Mouse (Mus musculus): Measurements from ENCODE around the gene Trpv2.

Gene Trpv2

DNA sequence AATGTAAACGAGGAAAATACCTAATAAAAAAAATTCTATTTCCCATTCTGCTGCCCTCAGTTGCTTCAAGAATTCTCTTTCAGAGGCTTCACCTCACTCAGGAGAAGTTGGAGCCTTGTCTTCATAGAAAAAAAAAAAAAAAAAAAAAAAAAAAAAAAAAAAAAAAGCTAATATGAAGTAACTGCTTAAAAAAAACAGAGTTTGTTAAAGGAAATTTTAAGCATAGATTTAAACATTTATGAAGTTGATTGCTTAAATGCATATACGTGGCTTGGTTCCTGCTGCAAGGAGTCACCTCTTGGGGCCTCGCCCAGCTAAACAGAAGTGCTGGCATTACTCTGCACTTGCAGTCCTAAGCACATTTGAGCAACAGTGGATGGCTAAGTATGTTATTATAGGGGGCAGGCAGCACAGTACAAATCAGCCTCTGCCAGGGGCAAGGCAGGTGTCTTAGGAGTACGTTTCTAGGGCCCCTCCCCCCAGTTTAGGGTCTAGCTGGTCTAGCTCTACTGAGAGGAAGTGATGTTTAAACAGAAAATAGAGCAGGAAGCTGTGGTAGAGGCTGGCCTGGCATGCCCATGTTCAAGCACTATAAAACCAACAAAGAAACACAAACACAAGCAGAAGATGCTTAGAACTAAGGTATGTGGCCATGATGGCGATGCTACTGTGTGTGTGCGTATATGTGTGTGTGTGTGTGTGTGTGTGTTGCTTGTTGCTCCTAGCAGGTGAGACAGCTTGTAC lies at the start of gene Trpv2:
Gene Trpv2, plus strand, starts transcription at position 528 of the 744 bp plus-strand sequence.
- no peak for DNase-seq (ENCODE audit: low spot score)

GRCm38 (mm10) chr11:62537089-62537488 lies 37.2 kb upstream of the Trpv2 start:
- no peak for DNase-seq (ENCODE audit: low spot score)

DNA sequence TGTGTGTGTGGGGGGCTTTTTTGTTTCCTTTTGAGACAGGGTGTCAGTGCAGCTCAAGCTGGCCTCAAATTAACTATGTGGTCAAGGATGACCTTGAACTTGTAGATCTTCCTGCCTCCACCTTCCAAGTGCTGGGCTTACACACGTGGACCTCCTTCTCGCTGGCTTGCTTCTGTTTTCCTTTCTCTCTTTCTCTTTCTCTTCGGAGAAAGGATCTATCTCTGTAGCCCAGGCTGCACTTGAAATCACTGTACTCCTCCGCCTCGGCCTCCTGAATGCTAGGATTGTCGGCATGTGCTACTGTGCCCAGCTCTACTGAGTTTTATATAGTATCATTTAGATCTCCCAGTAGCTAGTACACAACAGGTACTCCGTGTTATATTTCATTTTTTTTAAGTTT lies 36.7 kb upstream of the Trpv2 start:
- DNase-seq (ENCODE audit: low spot score), result no peak

DNA sequence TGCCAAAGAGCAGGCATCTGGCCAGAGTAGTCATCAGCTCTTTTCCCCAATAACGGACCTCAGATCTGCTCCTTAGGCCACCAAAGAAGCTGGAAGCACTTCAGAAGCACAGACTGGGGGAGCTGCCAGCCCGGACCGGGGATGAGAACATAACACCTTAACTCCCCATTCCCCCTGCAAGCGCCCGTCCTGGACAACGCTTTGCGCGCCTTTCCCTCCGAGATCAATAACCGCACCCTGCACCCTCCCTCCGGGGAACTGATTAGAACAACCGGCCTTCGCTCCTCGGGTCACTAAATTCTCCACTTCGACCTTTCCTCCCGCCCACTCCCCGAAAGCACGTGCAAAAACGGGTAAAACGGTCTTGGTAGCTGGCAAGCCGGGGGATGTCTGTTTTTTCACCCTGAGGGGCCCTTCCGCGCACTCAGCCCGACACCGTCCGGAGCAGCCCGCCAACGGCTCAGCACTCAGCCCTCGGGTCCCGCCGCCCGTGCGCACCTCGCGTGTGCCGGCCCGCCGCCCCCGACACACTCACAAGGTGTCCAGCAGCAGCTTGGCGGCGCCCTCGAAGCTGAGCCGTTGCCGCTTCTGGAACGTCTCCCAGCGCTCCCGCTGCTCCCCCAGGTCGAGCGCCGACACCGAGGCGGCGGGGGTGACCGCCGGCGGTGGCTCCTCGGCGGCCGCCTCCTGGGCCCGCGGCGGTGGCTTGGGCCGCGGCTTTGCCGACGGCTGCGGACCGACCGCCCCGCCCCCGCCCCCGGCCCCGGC lies 35.8 kb upstream of the Trpv2 start:
- peak; percentile 36 for DNase-seq (ENCODE audit: low spot score)

GRCm38 (mm10) chr11:62539089-62539890 lies 35.0 kb upstream of the Trpv2 start, which contains the start of gene Cenpv:
Cenpv (minus strand) TSS chr11:62539261.
- peak; percentile 71 for DNase-seq (ENCODE audit: low spot score)

DNA sequence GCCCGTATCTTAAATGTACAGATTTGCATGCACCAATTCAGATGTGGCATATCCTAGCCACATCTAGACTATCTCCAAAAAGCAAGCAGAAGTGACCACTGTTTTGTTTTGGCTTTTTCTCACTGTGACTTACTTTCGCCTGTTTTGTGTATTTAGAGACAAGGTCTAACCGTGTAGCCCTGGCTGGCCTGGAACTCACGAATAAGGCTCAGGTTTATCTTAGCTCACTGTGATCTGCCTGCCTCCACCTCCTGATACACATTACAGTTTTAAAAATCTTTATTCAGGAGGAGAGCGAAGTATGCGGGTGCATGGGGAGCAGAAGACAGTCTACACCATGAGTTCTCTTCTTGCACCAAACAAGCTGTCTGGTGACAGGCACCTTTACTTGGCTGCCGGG lies 34.1 kb upstream of the Trpv2 start:
- no peak for DNase-seq (ENCODE audit: low spot score)

GRCm38 (mm10) chr11:62540969-62541368 lies 33.3 kb upstream of the Trpv2 start:
- no peak for DNase-seq (ENCODE audit: low spot score)

- DNase-seq (ENCODE audit: low spot score), result no peak
Observed at GRCm38 (mm10) chr11:62541581-62541980, 32.7 kb upstream of the Trpv2 start.

DNA sequence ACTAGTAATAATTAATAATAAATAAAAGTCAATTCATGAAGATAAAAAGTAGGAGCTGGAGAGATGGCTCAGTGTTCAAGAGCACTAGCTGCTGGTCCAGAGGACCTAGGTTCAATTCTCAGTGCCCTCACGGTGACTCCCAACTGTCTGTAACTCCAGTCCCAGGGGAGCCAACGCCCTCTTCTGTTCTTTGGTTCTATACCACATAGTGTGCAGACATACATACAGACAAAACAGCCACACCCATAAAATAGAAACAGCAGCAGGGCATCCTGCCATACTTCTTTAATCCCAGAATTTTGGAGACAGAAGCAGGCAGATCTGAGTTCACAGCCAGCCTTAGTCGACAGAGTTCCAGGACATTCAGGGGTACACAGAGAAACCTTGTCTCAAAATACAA lies 30.3 kb upstream of the Trpv2 start:
- no peak for DNase-seq (ENCODE audit: low spot score)

DNA sequence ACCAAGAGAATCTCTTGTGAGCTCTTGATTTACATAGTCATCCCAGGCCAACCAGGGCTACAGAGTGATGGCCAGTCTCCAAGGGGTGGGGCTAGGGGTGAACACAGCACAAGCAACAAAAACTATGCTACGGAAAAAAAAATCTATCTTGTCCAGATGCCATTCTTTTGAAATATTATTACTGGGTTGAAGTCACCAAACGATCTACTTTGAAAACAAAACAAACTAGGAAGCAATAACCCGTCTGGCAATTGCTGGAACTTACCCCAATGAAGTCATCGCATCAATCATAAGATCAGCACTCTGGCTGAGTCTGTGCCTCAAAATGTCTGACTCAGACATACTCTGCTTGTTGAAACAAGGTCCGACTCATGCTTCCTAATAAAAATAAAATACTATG lies 24.5 kb upstream of the Trpv2 start:
- DNase-seq (ENCODE audit: low spot score), result peak; percentile 79

- DNase-seq (ENCODE audit: low spot score), result peak; percentile 90
Observed at GRCm38 (mm10) chr11:62550227-62550685, 24.0 kb upstream of the Trpv2 start.

DNA sequence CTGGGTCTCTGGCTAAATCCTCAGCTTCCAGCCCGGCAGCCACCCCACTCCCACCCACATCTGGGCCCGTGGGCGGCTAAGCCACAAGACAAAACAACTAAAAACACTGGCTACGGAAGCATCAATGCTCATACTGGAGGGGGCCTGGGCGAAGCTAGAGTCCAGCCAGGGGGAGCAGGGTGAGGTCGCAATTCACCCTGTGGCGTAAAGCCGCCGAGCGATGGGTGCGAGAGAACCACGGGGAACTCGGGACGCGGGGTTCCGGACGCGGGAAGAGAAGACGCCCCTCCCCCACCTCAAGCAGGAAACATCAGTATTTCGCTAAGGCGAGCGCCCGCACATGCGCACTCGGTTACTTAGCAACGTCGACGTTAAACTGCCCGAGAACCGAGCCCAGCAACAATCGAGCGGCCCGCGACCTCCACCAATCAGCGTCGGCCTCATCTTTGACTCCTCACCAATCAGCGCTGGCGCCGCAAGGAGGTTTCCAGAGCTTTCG lies 23.5 kb upstream of the Trpv2 start, which contains the start of gene Ubb:
Gene Ubb, plus strand, starts transcription at position 445 of the 499 bp plus-strand sequence.
- DNase-seq (ENCODE audit: low spot score), result peak; percentile 100

GRCm38 (mm10) chr11:62551226-62552119 lies 22.8 kb upstream of the Trpv2 start:
- DNase-seq (ENCODE audit: low spot score), result peak; percentile 91

DNA sequence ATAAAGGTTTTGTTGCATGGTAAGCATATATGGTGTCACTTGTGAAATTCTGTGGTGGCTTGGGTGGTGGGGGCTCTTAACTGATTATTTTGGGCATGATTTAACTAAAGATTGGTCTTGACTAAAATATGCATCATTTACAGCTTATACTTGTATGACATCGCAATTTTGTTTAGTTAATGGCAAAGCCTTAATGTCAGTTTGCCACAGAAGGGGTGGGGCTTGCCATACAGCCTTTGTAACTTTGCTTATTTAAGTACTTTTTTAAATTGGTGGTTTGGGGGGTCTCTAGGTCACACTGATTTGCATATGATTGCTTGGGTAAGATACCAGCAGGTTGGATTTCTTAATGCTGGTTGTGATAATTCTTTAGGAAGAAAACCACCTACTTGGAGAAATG lies 21.1 kb upstream of the Trpv2 start:
- no peak for DNase-seq (ENCODE audit: low spot score)

DNA sequence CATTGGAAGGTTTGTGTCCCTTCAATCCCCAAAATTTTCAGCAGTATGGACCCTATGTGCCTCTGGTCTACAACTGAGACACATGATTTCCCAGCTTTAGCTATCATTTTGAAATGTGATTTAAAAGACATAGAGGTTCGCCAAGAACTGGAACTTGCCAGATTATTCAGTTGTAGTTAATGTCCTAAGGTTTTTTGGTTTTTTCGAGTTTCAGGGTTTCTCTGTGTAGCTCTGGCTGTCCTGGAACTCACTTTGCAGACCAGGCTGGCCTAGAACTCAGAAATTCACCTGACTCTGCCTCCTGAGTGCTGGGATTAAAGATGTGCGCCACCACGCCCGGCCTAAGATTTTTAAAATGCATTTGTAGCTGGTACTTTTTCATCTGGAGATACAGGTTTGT lies 20.7 kb upstream of the Trpv2 start:
- no peak for DNase-seq (ENCODE audit: low spot score)

GRCm38 (mm10) chr11:62554163-62554855 lies 20.0 kb upstream of the Trpv2 start:
- no peak for DNase-seq (ENCODE audit: low spot score)

- DNase-seq (ENCODE audit: low spot score), result no peak
Observed at GRCm38 (mm10) chr11:62554934-62555517, 19.3 kb upstream of the Trpv2 start.

- DNase-seq (ENCODE audit: low spot score), result no peak
Observed at GRCm38 (mm10) chr11:62555896-62556412, 18.3 kb upstream of the Trpv2 start.

DNA sequence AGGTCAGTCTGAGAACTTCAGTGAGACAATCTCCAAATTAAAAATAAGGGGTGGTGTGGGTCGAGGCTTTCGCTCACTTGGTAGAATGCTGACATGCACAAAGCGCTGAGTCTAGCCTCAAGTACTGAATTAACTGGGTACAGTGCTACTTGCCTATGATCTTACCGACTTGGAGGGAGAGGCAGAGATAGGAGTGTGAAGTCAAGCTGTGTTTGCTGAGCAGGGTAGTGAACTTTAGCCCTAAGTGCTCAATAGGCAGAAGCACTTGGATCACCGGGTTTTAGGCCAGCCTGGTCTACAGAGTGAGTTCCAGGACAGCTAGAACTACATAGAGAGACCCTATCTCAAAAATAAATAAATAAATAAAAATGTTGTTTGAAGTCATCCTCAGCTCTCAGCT lies 17.1 kb upstream of the Trpv2 start:
- no peak for DNase-seq (ENCODE audit: low spot score)

DNA sequence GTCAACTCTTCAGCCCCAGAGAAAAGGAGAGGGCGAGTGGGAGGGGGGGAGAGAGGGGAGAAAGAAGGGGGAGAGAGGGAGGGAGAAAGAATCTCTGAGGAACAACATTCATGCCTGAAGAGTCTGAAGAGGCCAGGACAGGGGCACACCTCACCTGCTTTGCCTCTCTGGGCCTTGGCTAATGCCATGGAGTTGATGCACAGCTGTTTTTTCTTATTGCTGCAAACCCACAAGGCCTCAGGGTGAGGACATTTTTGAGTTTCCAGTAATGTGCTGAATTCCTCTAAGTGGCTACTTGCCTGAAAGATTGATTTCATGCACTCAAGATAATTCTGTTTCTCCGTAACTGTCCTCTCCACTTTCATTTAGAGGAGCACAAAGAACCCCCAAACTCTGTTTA lies 16.1 kb upstream of the Trpv2 start:
- no peak for DNase-seq (ENCODE audit: low spot score)
